Mouse (Mus musculus): ENCODE data around the gene Cerk.
"Not testable (repeated sequence)": the region's sequence is repeated elsewhere in the genome, so short reads cannot be mapped to it uniquely, and the experiment has no call there.

Cerk gene

GRCm38 (mm10) chr15:86206385-86206784, 20.4 kb upstream of the Cerk start:
- DNase-seq, result no peak

GRCm38 (mm10) chr15:86205300-86205699, 19.4 kb upstream of the Cerk start:
- DNase-seq, result peak; percentile 57

GRCm38 (mm10) chr15:86203942-86204561, 18.1 kb upstream of the Cerk start:
- no peak for DNase-seq

- no peak for DNase-seq
These were observed 17.4 kb upstream of the Cerk start for GRCm38 (mm10) chr15:86203292-86203793.

GRCm38 (mm10) chr15:86202640-86203039, 16.7 kb upstream of the Cerk start:
- no peak for DNase-seq

GRCm38 (mm10) chr15:86201696-86202330, 15.9 kb upstream of the Cerk start:
- peak; percentile 77 for DNase-seq

GRCm38 (mm10) chr15:86201095-86201494, 15.2 kb upstream of the Cerk start:
- peak; percentile 38 for DNase-seq

- DNase-seq, result no peak
These were observed 14.2 kb upstream of the Cerk start for GRCm38 (mm10) chr15:86200169-86200568.

GRCm38 (mm10) chr15:86199482-86199881, 13.5 kb upstream of the Cerk start:
- DNase-seq, result no peak

GRCm38 (mm10) chr15:86199052-86199451, 13.1 kb upstream of the Cerk start:
- DNase-seq, result peak; percentile 69

- not testable (repeated sequence) for DNase-seq
These were observed 8.9 kb upstream of the Cerk start for GRCm38 (mm10) chr15:86194676-86195453.

GRCm38 (mm10) chr15:86191933-86192332, 6.0 kb upstream of the Cerk start:
- DNase-seq, result no peak

- no peak for DNase-seq
These were observed 5.6 kb upstream of the Cerk start for GRCm38 (mm10) chr15:86191505-86191904.

- no peak for DNase-seq
These were observed 4.4 kb upstream of the Cerk start for GRCm38 (mm10) chr15:86190387-86190786.

GRCm38 (mm10) chr15:86188746-86189470, 3.0 kb upstream of the Cerk start:
- DNase-seq, result peak; percentile 92

GRCm38 (mm10) chr15:86188186-86188585, 2.2 kb upstream of the Cerk start:
- peak; percentile 90 for DNase-seq

GRCm38 (mm10) chr15:86186686-86187085, 745 bp upstream of the Cerk start:
- DNase-seq, result no peak

- DNase-seq, result peak; percentile 64
These were observed 871 bp downstream of the Cerk start for GRCm38 (mm10) chr15:86184851-86185688.

GRCm38 (mm10) chr15:86184071-86184470, 1.9 kb downstream of the Cerk start:
- DNase-seq, result no peak

- DNase-seq, result no peak
These were observed 2.5 kb downstream of the Cerk start for GRCm38 (mm10) chr15:86183484-86183883.

GRCm38 (mm10) chr15:86182646-86183045, 3.3 kb downstream of the Cerk start:
- DNase-seq, result no peak

- DNase-seq, result no peak
These were observed 4.0 kb downstream of the Cerk start for GRCm38 (mm10) chr15:86181941-86182439.
